Mouse (Mus musculus): ENCODE measurements around the gene Tiam2. TPM values are rescaled to one million over a fixed set of nuclear protein-coding genes. Genes with fewer than 3 reads are reported as not detected.

The Tiam2 gene
- polyA plus RNA-seq, 1 experiment from 2014 or later, result 2.9 TPM

DNA sequence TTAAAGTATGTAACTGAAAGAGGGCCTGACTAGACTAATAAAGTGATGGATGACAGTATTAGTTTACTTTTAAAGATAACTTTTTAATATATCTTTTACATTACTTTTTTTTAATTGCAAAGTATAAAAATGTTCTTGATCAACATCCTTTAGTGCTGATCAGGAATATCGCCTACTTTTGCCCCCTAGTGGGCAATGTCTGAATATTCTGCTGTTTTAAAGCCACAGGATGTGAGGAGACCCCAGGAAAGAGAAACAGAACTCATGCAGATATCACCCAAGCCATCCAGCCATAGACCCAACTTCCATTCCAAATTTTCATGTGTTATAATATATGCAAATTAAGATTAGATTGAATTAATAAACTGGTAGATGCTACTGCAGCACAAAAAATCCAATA, 207.1 kb downstream of the Tiam2 start:
- H3K27ac ChIP-seq (replicated peaks), result no peak overlapping the region
- H3K4me3 ChIP-seq, result no peak overlapping the region
- no peaks in the 10 kb centered on the region for H3K27me3 ChIP-seq (ENCODE audit: low read depth, poor library complexity, severe bottlenecking)
- 30% methylated on average over 1 of the region's 1 CpGs for WGBS
- H3K36me3 ChIP-seq, result peaks cover 13% of the 10 kb centered on the region; the same call in 1 of the 2 replicates
- no peaks in the 10 kb centered on the region for H3K9me3 ChIP-seq (replicated peaks)
- DNase-seq (ENCODE audit: low spot score), result no peak
- no peaks in the 10 kb centered on the region for H3K4me1 ChIP-seq

DNA sequence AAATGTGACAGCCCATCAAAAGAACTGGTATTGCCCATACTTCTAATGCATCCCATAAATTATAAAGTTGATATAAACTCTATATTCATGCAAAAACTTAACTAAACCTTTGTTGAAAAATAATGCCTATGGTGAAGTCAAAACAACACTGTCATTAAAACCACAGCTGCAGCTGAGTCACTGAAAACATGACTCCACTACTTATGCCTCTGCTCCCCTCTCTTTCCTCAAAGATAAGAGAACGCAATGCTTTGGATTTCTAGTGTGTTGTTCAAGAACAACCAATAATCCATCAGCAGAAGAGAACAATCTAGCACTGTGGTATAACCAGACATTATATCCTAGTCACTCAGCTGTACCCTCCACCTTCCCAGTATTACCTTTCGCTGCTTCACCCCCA, 213.9 kb downstream of the Tiam2 start:
- peaks cover 27% of the 10 kb centered on the region for H3K36me3 ChIP-seq
- no peak for DNase-seq (ENCODE audit: low spot score)
- 92% methylated on average over 2 of the region's 2 CpGs for WGBS
- no peaks in the 10 kb centered on the region for H3K27me3 ChIP-seq (ENCODE audit: low read depth, poor library complexity, severe bottlenecking)
- no peaks in the 10 kb centered on the region for H3K9me3 ChIP-seq (replicated peaks)
- no peak overlapping the region for H3K4me3 ChIP-seq
- no peaks in the 10 kb centered on the region for H3K4me1 ChIP-seq
- no peak overlapping the region for H3K27ac ChIP-seq (replicated peaks)

DNA sequence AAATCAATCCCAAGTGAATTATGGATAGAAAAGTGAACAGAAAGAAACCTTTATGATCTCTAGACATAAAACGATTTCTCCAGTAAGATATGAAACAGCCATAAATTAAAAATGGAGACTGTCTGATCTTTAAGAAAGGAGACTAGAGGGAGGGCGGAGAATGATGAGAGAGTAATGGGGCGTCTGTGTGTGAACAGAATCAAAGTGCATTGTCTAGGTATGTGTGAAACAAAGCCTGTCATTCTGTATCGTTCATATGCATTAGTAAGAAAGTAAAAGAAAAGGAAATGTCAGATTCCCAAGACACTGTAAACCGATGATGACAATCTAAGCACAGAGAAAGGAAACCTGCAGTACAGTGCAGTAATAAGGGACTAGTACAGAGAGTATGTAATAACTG, 214.7 kb downstream of the Tiam2 start:
- Histone ChIP-seq H3K36me3 (peaks cover 23% of the 10 kb centered on the region), H3K9me3 (replicated peaks) (no peaks in the 10 kb centered on the region), H3K27ac (replicated peaks) (no peak overlapping the region), H3K27me3 (ENCODE audit: low read depth, poor library complexity, severe bottlenecking) (no peaks in the 10 kb centered on the region), H3K4me1 (no peaks in the 10 kb centered on the region), H3K4me3 (no peak overlapping the region)
- 86% methylated on average over 5 of the region's 5 CpGs for WGBS
- DNase-seq (ENCODE audit: low spot score), result no peak

DNA sequence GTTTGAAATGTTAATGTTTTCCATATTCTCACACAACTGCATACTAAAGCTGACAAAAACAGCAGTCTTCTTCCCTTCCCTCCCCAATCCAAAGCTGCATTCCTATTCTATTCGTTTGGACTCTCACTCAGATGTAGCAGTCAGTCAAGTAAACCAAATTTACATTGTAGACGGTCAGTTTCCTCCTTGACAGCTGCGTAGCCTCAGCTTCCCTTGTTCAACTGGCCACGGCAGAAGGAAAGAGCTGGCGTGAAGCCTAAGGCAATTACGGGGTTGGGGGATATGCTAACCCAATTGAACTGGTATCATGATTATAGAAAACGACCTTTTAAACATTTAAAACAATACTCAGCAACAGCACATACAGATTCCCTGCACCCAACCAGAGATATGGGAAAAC, 221.4 kb downstream of the Tiam2 start:
- Histone ChIP-seq H3K36me3 (peaks cover 21% of the 10 kb centered on the region), H3K4me1 (no peaks in the 10 kb centered on the region), H3K27me3 (ENCODE audit: low read depth, poor library complexity, severe bottlenecking) (no peaks in the 10 kb centered on the region), H3K9me3 (replicated peaks) (no peaks in the 10 kb centered on the region), H3K4me3 (no peak overlapping the region), H3K27ac (replicated peaks) (no peak overlapping the region)
- no peak for DNase-seq (ENCODE audit: low spot score)
- WGBS, result 84% methylated on average over 7 of the region's 7 CpGs

DNA sequence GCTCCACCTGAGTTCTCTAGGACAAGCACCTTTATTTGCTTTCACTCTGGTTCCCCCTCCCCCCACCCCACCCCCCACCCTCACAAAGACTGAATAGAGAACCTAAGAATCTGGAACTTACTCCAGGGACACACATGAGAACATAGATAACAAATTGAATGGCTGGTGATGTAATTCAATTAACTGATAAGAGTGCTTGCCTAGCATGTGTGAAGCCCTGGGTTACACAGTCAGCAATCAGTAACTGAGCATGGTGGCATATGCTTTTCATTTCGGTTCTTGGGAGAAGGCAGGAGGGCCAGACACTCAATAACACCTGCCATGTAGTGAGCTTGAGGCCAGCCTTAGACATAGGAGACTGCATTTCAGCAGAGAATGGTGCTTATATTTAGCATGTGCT, 229.9 kb downstream of the Tiam2 start:
- no peaks in the 10 kb centered on the region for H3K9me3 ChIP-seq (replicated peaks)
- no peak overlapping the region for H3K27ac ChIP-seq (replicated peaks)
- 85% methylated on average over 1 of the region's 1 CpGs for WGBS
- H3K27me3 ChIP-seq (ENCODE audit: low read depth, poor library complexity, severe bottlenecking), result no peaks in the 10 kb centered on the region
- peaks cover 10% of the 10 kb centered on the region for H3K36me3 ChIP-seq
- H3K4me1 ChIP-seq, result peaks cover 19% of the 10 kb centered on the region
- H3K4me3 ChIP-seq, result peak overlapping the region; percentile 69
- no peak for DNase-seq (ENCODE audit: low spot score)

DNA sequence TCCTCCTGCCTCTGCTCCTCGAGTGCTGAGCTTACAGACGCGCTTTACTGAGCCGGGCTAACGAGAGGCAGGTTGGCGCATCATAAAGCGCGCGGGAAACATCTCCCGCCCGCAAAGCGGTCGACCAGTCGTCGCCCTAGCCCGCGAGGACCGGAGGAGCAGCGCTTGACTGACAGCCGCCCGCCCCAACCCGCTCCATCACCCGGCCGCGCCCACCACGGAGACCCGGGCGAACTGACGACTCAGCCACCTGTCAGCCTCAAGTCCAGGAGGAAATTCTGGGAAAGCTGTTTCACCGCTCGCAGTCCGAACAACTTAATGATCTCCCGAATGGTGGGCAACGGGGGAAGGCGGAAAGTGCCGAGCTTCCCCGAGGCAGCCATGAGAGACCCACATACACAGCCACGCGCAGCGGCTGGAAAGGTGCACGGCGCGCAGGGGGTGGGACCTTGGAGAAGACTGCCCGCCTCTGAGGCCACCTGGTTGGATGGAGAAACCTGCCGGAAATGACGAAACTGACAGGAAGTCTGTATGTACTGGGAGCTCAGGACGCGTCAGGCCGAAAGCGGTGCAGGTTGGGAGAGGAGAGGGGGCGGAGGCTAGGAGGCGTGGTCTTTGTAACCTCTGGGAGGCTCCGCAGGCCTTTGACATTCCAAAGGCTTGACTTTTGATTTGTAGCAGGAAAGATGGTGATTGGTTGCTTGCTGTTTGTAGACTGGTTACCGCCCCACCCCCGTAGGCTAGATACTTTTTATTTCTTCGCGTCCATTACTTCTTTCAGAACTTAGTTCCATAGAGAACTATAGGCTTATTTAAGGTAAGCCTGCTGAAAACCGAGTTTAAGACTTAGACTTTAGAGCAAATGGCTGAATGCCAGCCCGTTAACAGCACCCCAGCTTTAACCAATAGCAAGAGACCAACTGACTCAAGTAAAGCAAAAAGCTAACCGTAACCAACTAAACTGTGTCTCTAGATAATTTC, 231.2 kb downstream of the Tiam2 start, which contains the start of gene Tfb1m:
Gene Tfb1m, minus strand, starts transcription at position 451 of the 981 bp plus-strand sequence.
- peak within 1 kb of the TSS; percentile 69 for H3K4me3 ChIP-seq
- H3K27me3 ChIP-seq (ENCODE audit: low read depth, poor library complexity, severe bottlenecking), result no peaks in the 10 kb centered on the region
- no peaks in the 10 kb centered on the region for H3K9me3 ChIP-seq (replicated peaks)
- peaks cover 19% of the 10 kb centered on the region for H3K4me1 ChIP-seq
- H3K27ac ChIP-seq (replicated peaks), result peak within 1 kb of the TSS; percentile 90
- whole genome bisulfite sequencing, result 1% methylated on average over 60 of the region's 60 CpGs
- no peaks in the 10 kb centered on the region for H3K36me3 ChIP-seq
- DNase-seq (ENCODE audit: low spot score), result peak; percentile 98

DNA sequence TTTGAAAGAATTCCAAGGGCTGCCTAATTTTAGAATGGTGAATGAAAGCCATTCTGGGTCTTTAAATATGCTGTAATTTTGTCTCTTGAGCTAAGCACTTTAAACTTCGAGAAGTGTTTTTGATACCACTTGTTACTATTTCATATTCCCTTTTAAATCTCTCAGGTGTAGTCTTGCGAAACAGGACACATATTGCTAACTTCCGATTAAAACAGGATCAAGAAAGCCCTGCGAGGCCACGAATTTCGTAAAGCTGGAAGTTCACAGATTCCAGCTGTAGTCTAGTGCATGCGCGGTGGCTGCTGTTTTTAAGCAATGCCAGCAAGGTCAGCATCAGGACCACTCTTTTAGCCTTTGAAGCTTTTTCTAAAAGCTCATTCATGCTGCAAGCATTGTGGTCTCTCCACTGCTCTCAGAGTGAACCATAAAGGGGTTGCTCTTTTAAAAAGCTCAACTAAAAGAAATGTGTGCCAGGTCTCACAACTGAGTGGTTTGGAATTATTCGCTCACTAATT, 232.0 kb downstream of the Tiam2 start:
- Histone ChIP-seq H3K27ac (replicated peaks) (peak overlapping the region; percentile 90), H3K27me3 (ENCODE audit: low read depth, poor library complexity, severe bottlenecking) (no peaks in the 10 kb centered on the region), H3K9me3 (replicated peaks) (no peaks in the 10 kb centered on the region), H3K36me3 (no peaks in the 10 kb centered on the region), H3K4me3 (peak overlapping the region; percentile 69), H3K4me1 (peaks cover 19% of the 10 kb centered on the region)
- no peak for DNase-seq (ENCODE audit: low spot score)
- WGBS, result 74% methylated on average over 9 of the region's 9 CpGs

DNA sequence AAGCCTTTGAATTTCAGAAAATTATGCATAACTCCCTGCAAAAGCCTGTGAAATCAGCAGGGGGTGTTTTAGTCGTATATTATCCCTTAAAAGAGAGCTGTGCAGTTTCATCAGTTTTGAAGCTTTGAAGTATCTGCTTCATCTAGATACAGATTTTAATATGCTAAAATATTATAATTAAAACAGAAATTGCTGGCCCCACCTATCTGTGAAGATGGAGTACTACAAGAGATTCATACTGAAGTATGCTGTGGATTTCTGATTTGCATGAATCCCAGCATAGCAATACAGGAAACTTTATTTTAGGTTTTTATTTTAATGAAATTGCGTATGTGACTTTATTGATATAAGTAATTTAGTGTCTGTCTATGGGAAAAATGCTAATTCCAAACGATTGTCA, 234.2 kb downstream of the Tiam2 start:
- Histone ChIP-seq H3K27ac (replicated peaks) (no peak overlapping the region), H3K9me3 (replicated peaks) (no peaks in the 10 kb centered on the region), H3K36me3 (no peaks in the 10 kb centered on the region), H3K27me3 (ENCODE audit: low read depth, poor library complexity, severe bottlenecking) (no peaks in the 10 kb centered on the region), H3K4me3 (no peak overlapping the region), H3K4me1 (peaks cover 19% of the 10 kb centered on the region)
- WGBS, result 83% methylated on average over 3 of the region's 3 CpGs
- DNase-seq (ENCODE audit: low spot score), result no peak

DNA sequence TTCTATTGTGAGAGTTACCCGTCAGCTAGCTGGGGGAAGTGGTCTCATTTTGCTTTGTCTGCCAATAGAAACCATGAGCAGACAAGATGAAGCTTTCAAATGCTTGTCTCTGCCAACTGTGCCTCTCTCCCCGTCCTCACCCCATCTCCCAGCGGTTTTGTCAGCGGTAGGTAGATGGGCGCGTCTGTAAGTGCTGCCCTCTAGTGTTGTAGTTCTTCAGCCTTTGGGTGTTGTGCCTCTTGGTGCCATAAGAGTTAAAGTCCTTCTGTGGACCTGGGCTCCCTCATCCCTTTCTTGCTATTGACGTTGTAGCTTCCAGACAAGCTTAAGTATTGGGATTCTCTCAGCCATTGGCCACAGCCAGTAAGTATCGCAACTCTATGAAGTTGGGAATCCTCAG, 236.0 kb downstream of the Tiam2 start:
- WGBS, result 56% methylated on average over 8 of the region's 8 CpGs
- Histone ChIP-seq H3K36me3 (no peaks in the 10 kb centered on the region), H3K9me3 (replicated peaks) (no peaks in the 10 kb centered on the region), H3K27ac (replicated peaks) (no peak overlapping the region), H3K27me3 (ENCODE audit: low read depth, poor library complexity, severe bottlenecking) (no peaks in the 10 kb centered on the region), H3K4me1 (peaks cover 8% of the 10 kb centered on the region), H3K4me3 (no peak overlapping the region)
- no peak for DNase-seq (ENCODE audit: low spot score)

DNA sequence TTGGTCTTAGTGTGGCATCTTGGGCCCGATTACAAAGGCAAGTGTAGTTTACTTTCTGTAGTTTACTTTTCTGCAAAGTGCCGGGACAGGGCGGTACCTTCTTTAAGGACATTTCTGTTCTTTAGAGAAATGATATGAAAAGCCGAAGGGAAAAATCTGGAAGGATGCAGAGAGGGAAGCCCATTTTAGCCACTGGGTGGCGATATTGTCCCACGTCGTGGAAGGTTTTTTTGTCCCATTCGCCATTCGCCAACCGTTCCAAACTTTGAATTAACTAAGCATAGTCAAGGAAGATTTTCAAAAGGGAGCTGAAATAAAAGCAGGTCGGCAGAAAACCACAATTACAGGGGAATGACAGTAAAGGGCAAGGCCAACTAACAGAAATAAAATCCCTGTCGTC, 244.5 kb downstream of the Tiam2 start:
- 10% methylated on average over 12 of the region's 12 CpGs for WGBS
- H3K36me3 ChIP-seq, result no peaks in the 10 kb centered on the region
- DNase-seq (ENCODE audit: low spot score), result peak; percentile 68
- no peak overlapping the region for H3K4me3 ChIP-seq
- peaks cover 7% of the 10 kb centered on the region; the same call in 1 of the 2 replicates for H3K4me1 ChIP-seq
- no peaks in the 10 kb centered on the region for H3K9me3 ChIP-seq (replicated peaks)
- no peak overlapping the region for H3K27ac ChIP-seq (replicated peaks)
- H3K27me3 ChIP-seq (ENCODE audit: low read depth, poor library complexity, severe bottlenecking), result no peaks in the 10 kb centered on the region

Other genes with a start within 250 kb of the Tiam2 start
- gene Scaf8, start 211.6 kb upstream of the Tiam2 start, polyA plus RNA-seq (2016; fragmentation: Nextera tagmentation; extraction: Ambion mirVana), result 19.0 and 20.9 TPM in 2 replicates
- gene Cldn20, start 206.0 kb downstream of the Tiam2 start, polyA plus RNA-seq (2016; fragmentation: Nextera tagmentation; extraction: Ambion mirVana), result 0.21 TPM in 1 of 2 replicates, not detected in the other
- gene Tfb1m, start 231.2 kb downstream of the Tiam2 start, polyA plus RNA-seq (2016; fragmentation: Nextera tagmentation; extraction: Ambion mirVana), result 19.9 and 21.0 TPM in 2 replicates

Measured in midbrain, embryonic 10.5 days (tissue).